Mouse (Mus musculus) embryonic facial prominence, embryonic 10.5 days (tissue): ENCODE measurements around the gene Asb10. TPM values are rescaled to one million over a fixed set of nuclear protein-coding genes. Genes with fewer than 3 reads are reported as not detected.

Experiments
- DNase-seq: peaks from one replicate; pipeline ENCODE4 v3.0.0-alpha.2; 2017; ENCODE audit warnings: low spot score
- H3K27ac ChIP-seq: fragments of 300-500 bp; sonication (generic); replicated peaks from 2 replicates; pipeline ENCODE4 v1.5.1; 2016; ENCODE audit warnings: mild to moderate bottlenecking
- H3K27me3 ChIP-seq: fragments of 300-500 bp; sonication (generic); replicated peaks from 2 replicates; pipeline ENCODE4 v1.6.1; 2016; ENCODE audit warnings: low read depth, mild to moderate bottlenecking; ENCODE audit not compliant: poor library complexity, severe bottlenecking
- H3K36me3 ChIP-seq: fragments of 300-500 bp; sonication (generic); replicated peaks from 2 replicates; pipeline ENCODE4 v1.6.1; 2016; ENCODE audit warnings: mild to moderate bottlenecking, moderate library complexity
- H3K4me1 ChIP-seq: fragments of 300-500 bp; sonication (generic); 2 replicates; pipeline ENCODE4 v1.6.1; 2016
- H3K4me3 ChIP-seq: fragments of 300-500 bp; sonication (generic); 2 replicates; pipeline ENCODE4 v1.5.1; 2016; ENCODE audit warnings: mild to moderate bottlenecking, moderate library complexity
- H3K9me3 ChIP-seq: fragments of 300-500 bp; sonication (generic); 2 replicates; pipeline ENCODE4 v1.6.1; 2016; ENCODE audit warnings: mild to moderate bottlenecking
- WGBS: fragments of 180-500 bp; shearing (Covaris S2); methylation state at CpG from one replicate; pipeline ENCODE4 v1.1.7; 2016; 5-methylcytosine and 5-hydroxymethylcytosine counted together
- polyA plus RNA-seq: library from polyadenylated mRNA; unstranded; fragments of >200 nt; fragmentation: Nextera tagmentation; extraction: Ambion mirVana; gene quantifications from 2 replicates; pipeline ENCODE4 v1.2.1, GENCODE M21; 2016

Gene Asb10
- polyA plus RNA-seq, 1 experiment from 2014 or later: 0.29 TPM

GRCm38 (mm10) chr5:24553621-24554244 lies 13.0 kb upstream of the Asb10 start:
- H3K27me3 ChIP-seq: peaks cover 41% of the 10 kb centered on the region
- H3K27ac ChIP-seq: no peak overlapping the region
- H3K36me3 ChIP-seq: no peaks in the 10 kb centered on the region
- H3K4me3 ChIP-seq: no peak overlapping the region
- 62% methylated on average over 5 of the region's 5 CpGs for WGBS
- DNase-seq: peak; percentile 39
- H3K9me3 ChIP-seq: no peaks in the 10 kb centered on the region
- H3K4me1 ChIP-seq: peaks cover 34% of the 10 kb centered on the region

- Histone ChIP-seq H3K4me1 (peaks cover 34% of the 10 kb centered on the region), H3K9me3 (no peaks in the 10 kb centered on the region), H3K27me3 (peaks cover 43% of the 10 kb centered on the region), H3K36me3 (no peaks in the 10 kb centered on the region), H3K27ac (peak overlapping the region; percentile 45), H3K4me3 (peak overlapping the region; percentile 31; the same call in 1 of the 2 replicates)
- 48% methylated on average over 2 of the region's 2 CpGs for WGBS
- DNase-seq: no peak
Measured at GRCm38 (mm10) chr5:24551317-24551688, 10.5 kb upstream of the Asb10 start.

DNA sequence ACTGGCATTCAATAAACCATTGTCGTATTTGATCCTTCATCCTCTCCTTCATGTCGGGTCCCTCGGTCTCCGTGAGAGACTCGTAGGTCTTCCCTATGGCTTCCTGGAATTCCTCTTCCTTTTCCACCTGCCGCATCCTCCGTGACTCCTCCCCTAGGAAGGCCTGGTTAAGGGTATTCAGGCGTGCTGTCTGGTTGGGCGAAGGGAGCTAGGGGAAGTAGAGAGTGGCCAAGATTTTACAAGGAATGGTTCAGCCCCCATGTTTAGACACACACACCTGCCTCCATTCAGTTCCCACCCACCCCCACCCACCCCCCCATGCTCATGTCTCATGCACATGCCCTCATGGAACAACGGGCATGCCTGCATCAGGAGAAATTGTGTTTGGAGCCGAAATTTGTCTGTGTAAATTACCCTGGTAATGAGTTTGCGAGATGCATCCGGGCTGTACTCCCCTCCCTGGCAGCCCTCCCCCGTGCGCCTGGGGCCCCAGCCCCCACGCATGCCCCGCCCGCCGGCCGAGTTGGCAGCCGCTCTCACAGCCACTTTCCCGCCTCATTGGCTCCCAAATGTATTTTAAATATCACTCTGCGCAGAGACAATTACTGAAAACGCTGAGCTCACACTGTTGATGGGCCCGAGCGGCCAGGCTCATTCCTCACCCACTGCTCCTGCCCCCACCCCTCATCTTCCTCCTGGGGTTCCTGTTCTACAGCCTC lies 10.0 kb upstream of the Asb10 start:
- WGBS: 35% methylated on average over 26 of the region's 26 CpGs
- H3K27ac ChIP-seq: peak overlapping the region; percentile 45
- no peaks in the 10 kb centered on the region for H3K36me3 ChIP-seq
- H3K4me3 ChIP-seq: peak overlapping the region; percentile 31; the same call in 1 of the 2 replicates
- peak; percentile 53 for DNase-seq
- peaks cover 43% of the 10 kb centered on the region for H3K27me3 ChIP-seq
- H3K4me1 ChIP-seq: peaks cover 34% of the 10 kb centered on the region
- H3K9me3 ChIP-seq: no peaks in the 10 kb centered on the region

GRCm38 (mm10) chr5:24542643-24543042 lies 1.9 kb upstream of the Asb10 start:
- Histone ChIP-seq H3K27me3 (peaks cover 11% of the 10 kb centered on the region; the same call in 1 of the 2 replicates), H3K9me3 (no peaks in the 10 kb centered on the region), H3K27ac (no peak overlapping the region), H3K4me3 (no peak overlapping the region), H3K36me3 (no peaks in the 10 kb centered on the region), H3K4me1 (peaks cover 24% of the 10 kb centered on the region)
- WGBS: 75% methylated on average over 7 of the region's 7 CpGs
- no peak for DNase-seq

GRCm38 (mm10) chr5:24541144-24541569 lies 379 bp upstream of the Asb10 start:
- Histone ChIP-seq H3K27ac (peak overlapping the region; percentile 31; the same call in 1 of the 2 replicates), H3K4me1 (peaks cover 24% of the 10 kb centered on the region), H3K4me3 (peak overlapping the region; percentile 16; the same call in 1 of the 2 replicates), H3K27me3 (peaks cover 18% of the 10 kb centered on the region; the same call in 1 of the 2 replicates), H3K9me3 (no peaks in the 10 kb centered on the region), H3K36me3 (no peaks in the 10 kb centered on the region)
- WGBS: 30% methylated on average over 6 of the region's 6 CpGs
- no peak for DNase-seq

DNA sequence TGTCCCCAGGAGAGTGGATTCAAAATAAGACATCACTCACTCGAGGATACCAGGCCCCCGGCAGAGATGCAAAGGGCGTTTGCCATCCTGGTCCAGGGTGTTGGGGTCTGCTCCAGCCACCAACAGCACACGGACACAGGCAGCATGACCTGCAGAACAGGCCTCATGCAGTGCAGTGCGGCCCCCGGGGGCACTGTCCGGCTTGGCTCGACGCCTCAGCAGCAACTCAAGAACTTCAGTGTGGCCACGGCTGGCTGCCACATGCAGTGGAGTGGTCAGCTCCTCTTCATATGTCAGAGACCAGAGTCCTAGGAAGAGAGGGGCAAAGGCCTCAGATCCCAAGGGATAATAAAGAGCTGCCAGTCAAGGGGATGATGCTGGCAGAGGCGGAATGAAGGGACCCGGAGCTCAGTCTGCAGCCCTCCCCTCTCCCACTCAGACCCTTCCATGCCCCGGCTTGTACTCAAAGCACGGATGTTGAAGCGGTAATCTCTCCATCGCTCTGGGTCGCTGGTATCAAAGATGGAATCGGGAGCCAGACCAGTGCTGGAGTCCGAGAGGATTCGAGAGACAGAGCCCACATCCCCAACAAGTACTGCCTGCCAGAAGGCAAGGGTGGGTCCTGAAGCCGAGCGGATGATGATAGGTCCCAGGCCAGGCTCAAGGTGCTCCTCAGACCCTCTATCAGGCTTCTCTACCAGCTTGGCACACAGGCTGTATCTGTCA lies 1.0 kb downstream of the Asb10 start:
- H3K27me3 ChIP-seq: peaks cover 18% of the 10 kb centered on the region
- H3K9me3 ChIP-seq: no peaks in the 10 kb centered on the region
- no peak for DNase-seq
- H3K36me3 ChIP-seq: no peaks in the 10 kb centered on the region
- no peak overlapping the region for H3K4me3 ChIP-seq
- H3K4me1 ChIP-seq: peaks cover 24% of the 10 kb centered on the region
- H3K27ac ChIP-seq: no peak overlapping the region; the same call in 1 of the 2 replicates
- 78% methylated on average over 22 of the region's 22 CpGs for WGBS

DNA sequence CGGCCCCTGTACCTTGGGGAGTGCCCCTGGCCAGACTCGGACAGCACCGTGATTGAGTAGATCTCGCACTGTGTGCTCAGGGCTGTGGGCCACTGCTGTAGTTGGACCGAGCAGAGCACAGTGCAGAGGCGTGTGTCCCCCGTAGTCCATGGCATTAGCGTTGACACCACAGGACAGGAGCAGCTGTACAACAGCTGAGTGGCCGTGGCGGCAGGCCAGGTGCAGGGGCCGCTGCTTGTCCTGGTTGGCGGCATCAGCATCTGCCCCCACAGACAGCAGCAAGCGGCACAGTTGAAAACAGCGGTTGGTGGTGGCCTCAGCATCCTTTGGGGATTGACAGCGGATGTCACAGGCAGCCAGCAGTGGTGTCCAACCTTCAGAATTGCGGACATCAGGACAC lies 3.2 kb downstream of the Asb10 start:
- 72% methylated on average over 16 of the region's 16 CpGs for WGBS
- Histone ChIP-seq H3K4me3 (no peak overlapping the region), H3K27me3 (peaks cover 28% of the 10 kb centered on the region), H3K27ac (no peak overlapping the region), H3K4me1 (peaks cover 29% of the 10 kb centered on the region), H3K36me3 (no peaks in the 10 kb centered on the region), H3K9me3 (no peaks in the 10 kb centered on the region)
- no peak for DNase-seq

- no peak overlapping the region for H3K4me3 ChIP-seq
- WGBS: 81% methylated on average over 5 of the region's 5 CpGs
- no peaks in the 10 kb centered on the region for H3K9me3 ChIP-seq
- H3K36me3 ChIP-seq: no peaks in the 10 kb centered on the region
- H3K27me3 ChIP-seq: peaks cover 39% of the 10 kb centered on the region
- H3K4me1 ChIP-seq: peaks cover 28% of the 10 kb centered on the region
- DNase-seq: no peak
- no peak overlapping the region for H3K27ac ChIP-seq
Measured at GRCm38 (mm10) chr5:24536511-24536910, 4.3 kb downstream of the Asb10 start.

DNA sequence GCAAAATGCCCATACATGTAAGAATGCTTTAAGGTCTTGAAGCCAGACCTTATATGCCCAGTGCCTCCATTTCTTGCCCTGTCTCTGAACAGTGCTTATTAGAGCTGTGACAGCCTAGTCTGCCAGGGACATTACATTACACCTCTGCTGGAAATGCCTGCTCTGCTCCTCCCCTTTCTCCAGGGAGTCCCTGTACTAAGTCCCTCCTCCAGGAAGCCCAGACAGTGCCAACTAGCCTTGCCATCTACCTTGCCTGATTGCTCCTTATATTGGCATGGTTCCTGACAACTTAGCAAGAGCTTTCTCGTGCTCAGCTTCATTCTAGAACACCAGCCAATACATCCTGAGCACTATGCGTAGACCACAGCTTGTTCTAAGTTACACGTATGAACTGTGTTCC lies 5.0 kb downstream of the Asb10 start:
- H3K4me1 ChIP-seq: peaks cover 21% of the 10 kb centered on the region
- H3K4me3 ChIP-seq: no peak overlapping the region
- no peak overlapping the region for H3K27ac ChIP-seq
- no peak for DNase-seq
- peaks cover 47% of the 10 kb centered on the region for H3K27me3 ChIP-seq
- 88% methylated on average over 3 of the region's 3 CpGs for WGBS
- no peaks in the 10 kb centered on the region for H3K36me3 ChIP-seq
- no peaks in the 10 kb centered on the region for H3K9me3 ChIP-seq

DNA sequence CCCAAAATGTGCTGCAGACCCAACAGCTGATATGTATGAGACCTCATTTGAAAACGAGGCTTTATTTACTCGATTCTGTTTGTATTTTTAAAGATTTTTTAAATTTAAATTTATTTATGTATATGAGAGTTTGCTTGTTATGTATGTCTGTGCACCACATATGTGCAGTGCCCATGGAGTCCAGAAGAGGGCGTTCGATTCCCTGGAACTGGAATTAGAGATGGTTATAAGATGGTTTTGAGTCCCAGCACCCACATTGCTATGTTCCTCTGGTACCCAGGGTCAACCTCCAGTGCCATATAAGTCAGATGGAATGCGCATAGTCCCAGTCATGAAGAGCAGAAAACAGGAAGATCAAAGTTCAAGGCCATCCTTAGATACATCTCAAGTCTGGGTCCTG lies 6.5 kb downstream of the Asb10 start:
- Histone ChIP-seq H3K4me3 (no peak overlapping the region), H3K4me1 (peaks cover 9% of the 10 kb centered on the region), H3K27me3 (peaks cover 54% of the 10 kb centered on the region), H3K36me3 (no peaks in the 10 kb centered on the region), H3K27ac (no peak overlapping the region), H3K9me3 (no peaks in the 10 kb centered on the region)
- DNase-seq: no peak
- WGBS: 55% methylated on average over 5 of the region's 5 CpGs

DNA sequence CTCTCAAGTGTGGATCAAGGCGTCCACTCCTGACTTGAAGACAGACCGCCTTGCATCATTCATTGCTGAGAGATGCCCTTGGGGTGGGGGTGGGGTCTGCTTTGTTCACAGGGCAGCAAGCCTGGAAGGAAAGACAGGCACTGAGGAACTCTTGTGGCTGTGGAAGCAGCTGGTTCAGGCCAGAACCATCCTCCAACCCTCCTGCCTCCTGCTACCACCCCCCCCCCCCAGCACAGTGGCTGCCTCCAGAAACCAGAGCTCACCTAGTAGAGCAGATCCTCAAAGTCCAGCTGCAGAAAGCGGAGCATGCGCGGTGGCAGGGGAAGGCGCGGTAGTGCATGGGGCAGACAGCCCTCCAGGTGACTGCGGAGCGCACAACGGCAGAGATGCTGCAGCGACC lies 7.4 kb downstream of the Asb10 start:
- DNase-seq: no peak
- H3K27me3 ChIP-seq: peaks cover 62% of the 10 kb centered on the region
- H3K36me3 ChIP-seq: no peaks in the 10 kb centered on the region
- H3K27ac ChIP-seq: no peak overlapping the region
- no peaks in the 10 kb centered on the region for H3K9me3 ChIP-seq
- peaks cover 12% of the 10 kb centered on the region for H3K4me1 ChIP-seq
- no peak overlapping the region for H3K4me3 ChIP-seq
- 52% methylated on average over 11 of the region's 11 CpGs for WGBS

GRCm38 (mm10) chr5:24530042-24530689 lies 10.6 kb downstream of the Asb10 start:
- no peaks in the 10 kb centered on the region for H3K36me3 ChIP-seq
- peaks cover 85% of the 10 kb centered on the region for H3K27me3 ChIP-seq
- H3K9me3 ChIP-seq: no peaks in the 10 kb centered on the region
- peak; percentile 90 for DNase-seq
- peaks cover 40% of the 10 kb centered on the region for H3K4me1 ChIP-seq
- no peak overlapping the region for H3K4me3 ChIP-seq
- no peak overlapping the region for H3K27ac ChIP-seq
- 21% methylated on average over 24 of the region's 24 CpGs for WGBS
